Mouse (Mus musculus): ENCODE results near the gene Tmem260. TPM values are rescaled to one million over a fixed set of nuclear protein-coding genes. Genes with fewer than 3 reads are reported as not detected.

Tmem260 gene
- 10 to 100 TPM; 17.6 to 17.9 TPM for total RNA-seq (2023)

DNA sequence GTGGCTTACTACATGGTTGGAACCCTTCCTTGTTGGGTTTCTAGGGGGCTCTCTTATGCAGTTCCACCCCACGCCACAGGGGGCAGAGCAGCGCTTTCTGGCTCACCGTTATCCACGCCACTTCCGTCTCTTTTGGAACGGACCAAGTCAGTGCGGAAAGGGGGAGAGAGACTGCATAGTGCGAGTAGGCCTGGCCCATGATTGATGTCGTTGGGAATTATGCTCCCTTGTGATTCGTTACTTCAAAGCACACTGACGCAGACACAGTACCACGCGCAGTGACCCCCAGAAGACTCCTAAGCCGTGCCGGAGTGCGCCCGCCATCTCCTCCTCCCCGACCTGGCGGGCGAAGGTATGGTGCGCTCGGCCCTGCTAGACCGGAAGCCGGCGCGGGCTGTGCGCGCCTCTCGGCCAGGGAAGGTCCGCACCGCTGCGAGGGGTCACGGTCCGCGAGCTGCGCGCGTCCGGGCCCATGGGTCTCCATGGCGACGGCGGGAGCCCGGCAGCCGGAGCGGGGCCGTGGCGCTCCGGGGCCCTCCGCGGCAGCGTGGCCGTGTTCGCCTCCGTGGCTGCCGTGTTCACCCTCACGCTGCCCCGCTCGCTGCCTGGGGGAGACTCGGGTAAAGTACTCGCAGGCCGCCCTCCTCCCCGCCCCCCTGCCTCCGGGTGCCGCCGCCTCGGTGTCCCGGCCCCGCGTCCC is at the start of gene Tmem260:
Tmem260 (plus strand) TSS at position 141 of the 700 bp plus-strand sequence.

Other genes starting within 250 kb of the Tmem260 start
- not detected for gene Otx2, start 227.7 kb downstream of the Tmem260 start, total RNA-seq (2023)

All from neutrophil, adult 83 days (primary cell).